Mouse (Mus musculus) testis, postnatal 10 days (tissue): Measurements from ENCODE around the gene 4930404N11Rik.

Experiments
- DNase-seq: peaks from one replicate; pipeline ENCODE4 v3.0.0; 2021; ENCODE audit warnings: low spot score

Gene 4930404N11Rik

GRCm38 (mm10) chr10:81365672-81366476 is at the start of gene 4930404N11Rik:
Gene 4930404N11Rik, minus strand, starts transcription at chr10:81365816.
- DNase-seq: no peak

- DNase-seq: no peak
These were observed 49.5 kb upstream of the 4930404N11Rik start for GRCm38 (mm10) chr10:81415146-81415545.

GRCm38 (mm10) chr10:81414682-81415081 is 49.1 kb upstream of the 4930404N11Rik start:
- peak; percentile 76 for DNase-seq

- DNase-seq: peak; percentile 93
These were observed 48.0 kb upstream of the 4930404N11Rik start for GRCm38 (mm10) chr10:81413310-81414261.

GRCm38 (mm10) chr10:81412586-81413309 is 47.1 kb upstream of the 4930404N11Rik start:
- DNase-seq: no peak

GRCm38 (mm10) chr10:81411471-81412400 is 46.1 kb upstream of the 4930404N11Rik start:
- peak; percentile 89 for DNase-seq

GRCm38 (mm10) chr10:81410981-81411380 is 45.4 kb upstream of the 4930404N11Rik start:
- DNase-seq: peak; percentile 73

- DNase-seq: no peak
These were observed 44.7 kb upstream of the 4930404N11Rik start for GRCm38 (mm10) chr10:81410350-81410749.

GRCm38 (mm10) chr10:81409330-81409729 is 43.7 kb upstream of the 4930404N11Rik start:
- DNase-seq: peak; percentile 58

- DNase-seq: peak; percentile 91
These were observed 43.3 kb upstream of the 4930404N11Rik start for GRCm38 (mm10) chr10:81408871-81409291.

GRCm38 (mm10) chr10:81408424-81408729 is 42.8 kb upstream of the 4930404N11Rik start:
- no peak for DNase-seq

- DNase-seq: peak; percentile 71
These were observed 42.2 kb upstream of the 4930404N11Rik start for GRCm38 (mm10) chr10:81407539-81408423.

GRCm38 (mm10) chr10:81406504-81407440 is 41.2 kb upstream of the 4930404N11Rik start:
- DNase-seq: no peak

GRCm38 (mm10) chr10:81405588-81406201 is 40.1 kb upstream of the 4930404N11Rik start:
- DNase-seq: peak; percentile 84

GRCm38 (mm10) chr10:81404720-81405119 is 39.1 kb upstream of the 4930404N11Rik start:
- no peak for DNase-seq

- peak; percentile 81 for DNase-seq
These were observed 38.5 kb upstream of the 4930404N11Rik start for GRCm38 (mm10) chr10:81404082-81404481.

GRCm38 (mm10) chr10:81403511-81403910 is 37.9 kb upstream of the 4930404N11Rik start:
- DNase-seq: no peak

GRCm38 (mm10) chr10:81402227-81402765 is 36.7 kb upstream of the 4930404N11Rik start:
- DNase-seq: no peak
